Mouse (Mus musculus): ENCODE results near the gene Gm19935.

- TF ChIP-seq CTCF (IDR thresholded peaks at IDR 0.05; ENCODE audit: insufficient read depth, low read length) (no peak), POLR2A (IDR thresholded peaks at IDR 0.05; ENCODE audit: borderline replicate concordance, extremely low read depth, low read depth, low read length) (no peak)
Observed at GRCm38 (mm10) chr8:90822443-90822842, 5.2 kb upstream of the Gm19935 start.
